Mouse (Mus musculus) kidney, embryonic 15.5 days (tissue): ENCODE results near the gene Foxr1. TPM values are rescaled to one million over a fixed set of nuclear protein-coding genes. Genes with fewer than 3 reads are reported as not detected.
A peak's percentile ranks its signal among the peaks of the same experiment; 100 is the strongest.

Source experiments
- ATAC-seq: fragments of 200-750 bp; cut with Nextera tagmentation; replicated peaks from 2 replicates; pipeline ENCODE4 v1.8.0; 2017; ENCODE audit warnings: moderate TSS enrichment; ENCODE audit not compliant: low FRiP score
- H3K27ac ChIP-seq: fragments of 300-500 bp; sonication (generic); 2 replicates; pipeline ENCODE4 v1.5.1; 2015; ENCODE audit warnings: mild to moderate bottlenecking, inconsistent platforms
- H3K27me3 ChIP-seq: fragments of 300-500 bp; sonication (generic); 2 replicates; pipeline ENCODE4 v1.6.1; 2015; ENCODE audit warnings: inconsistent platforms
- H3K36me3 ChIP-seq: fragments of 300-500 bp; sonication (generic); 2 replicates; pipeline ENCODE4 v1.6.1; 2015; ENCODE audit warnings: inconsistent platforms
- H3K4me1 ChIP-seq: fragments of 300-500 bp; sonication (generic); 2 replicates; pipeline ENCODE4 v1.6.1; 2015; ENCODE audit warnings: inconsistent platforms
- H3K4me2 ChIP-seq: fragments of 300-500 bp; sonication (generic); 2 replicates; pipeline ENCODE4 v1.6.1; 2015; ENCODE audit warnings: moderate library complexity, mild to moderate bottlenecking, inconsistent platforms
- H3K4me3 ChIP-seq: fragments of 300-500 bp; sonication (generic); replicated peaks from 2 replicates; pipeline ENCODE4 v1.5.1; 2015; ENCODE audit warnings: mild to moderate bottlenecking, inconsistent platforms
- H3K9ac ChIP-seq: fragments of 300-500 bp; sonication (generic); 2 replicates; pipeline ENCODE4 v1.6.1; 2015; ENCODE audit warnings: mild to moderate bottlenecking, inconsistent platforms
- H3K9me3 ChIP-seq: fragments of 300-500 bp; sonication (generic); replicated peaks from 2 replicates; pipeline ENCODE4 v1.6.1; 2016; ENCODE audit warnings: inconsistent platforms
- WGBS: fragments of 180-500 bp; shearing (Covaris S2); methylation state at CpG from one replicate; pipeline ENCODE4 v1.1.7; 2015; ENCODE audit warnings: mixed read lengths; 5-methylcytosine and 5-hydroxymethylcytosine counted together
- polyA plus RNA-seq: library from polyadenylated mRNA; unstranded; fragments of >200 nt; fragmentation: Nextera tagmentation; extraction: Ambion mirVana; gene quantifications from 2 replicates; pipeline ENCODE4 v1.2.1, GENCODE M21; 2015

The Foxr1 gene
- polyA plus RNA-seq, 1 experiment from 2014 or later: not detected

DNA sequence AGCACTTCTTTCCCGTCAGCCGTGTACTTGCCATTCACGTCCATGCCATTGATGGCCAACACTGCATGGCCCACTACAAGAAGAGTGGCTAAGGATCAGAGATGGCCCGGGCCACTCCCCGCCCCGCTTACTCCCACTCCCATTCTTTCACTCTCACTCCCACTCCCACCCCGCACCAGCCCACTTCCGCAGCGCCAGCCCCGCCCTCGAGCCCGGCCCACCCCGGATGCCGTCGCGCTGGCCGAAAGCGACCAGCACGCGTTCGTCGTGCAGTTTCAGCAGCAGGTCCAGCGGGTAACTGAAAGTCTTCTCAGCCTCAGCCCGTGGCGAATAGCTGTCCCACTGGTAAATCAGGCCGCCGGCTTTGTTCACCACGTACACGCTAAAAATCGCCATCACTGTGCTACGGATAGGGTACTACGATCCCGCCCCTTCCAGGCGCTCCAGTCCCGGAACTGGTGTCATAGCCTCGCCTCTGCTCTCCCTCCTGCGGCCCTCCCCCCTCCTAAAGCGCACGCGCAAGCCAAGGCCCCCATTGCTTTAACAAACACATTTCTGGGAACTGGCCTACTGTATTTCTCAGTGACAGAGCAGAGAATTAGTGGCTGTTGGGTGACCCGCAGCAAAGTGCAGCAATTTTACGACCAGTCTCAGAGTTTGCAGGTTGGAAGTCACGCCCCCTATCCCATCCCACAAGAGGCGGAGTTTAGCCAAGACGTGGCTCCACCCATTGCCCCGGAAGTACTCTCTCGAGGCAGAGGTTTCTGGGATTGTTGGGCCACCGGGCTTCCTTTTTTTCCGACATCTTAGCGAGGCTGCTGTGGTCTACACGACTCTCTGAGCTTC is 33.8 kb downstream of the Foxr1 start, which contains the start of the genes Rps25 and Trappc4:
Gene Rps25 (plus strand): TSS at position 234 of the 846 bp plus-strand sequence.
Gene Trappc4 (minus strand): TSS at position 695 of the 846 bp plus-strand sequence.
- peaks cover 15% of the 10 kb centered on the region for H3K4me1 ChIP-seq
- H3K4me3 ChIP-seq: peak within 1 kb of the TSS; percentile 86
- no peaks in the 10 kb centered on the region for H3K27me3 ChIP-seq
- H3K27ac ChIP-seq: peak within 1 kb of the TSS; percentile 99
- H3K9ac ChIP-seq: peak within 1 kb of the TSS; percentile 91
- H3K4me2 ChIP-seq: peak within 1 kb of the TSS; percentile 63
- WGBS: 1% methylated on average over 51 of the region's 51 CpGs
- H3K36me3 ChIP-seq: peaks cover 70% of the 10 kb centered on the region
- H3K9me3 ChIP-seq: no peaks in the 10 kb centered on the region
- ATAC-seq: peak; percentile 97

DNA sequence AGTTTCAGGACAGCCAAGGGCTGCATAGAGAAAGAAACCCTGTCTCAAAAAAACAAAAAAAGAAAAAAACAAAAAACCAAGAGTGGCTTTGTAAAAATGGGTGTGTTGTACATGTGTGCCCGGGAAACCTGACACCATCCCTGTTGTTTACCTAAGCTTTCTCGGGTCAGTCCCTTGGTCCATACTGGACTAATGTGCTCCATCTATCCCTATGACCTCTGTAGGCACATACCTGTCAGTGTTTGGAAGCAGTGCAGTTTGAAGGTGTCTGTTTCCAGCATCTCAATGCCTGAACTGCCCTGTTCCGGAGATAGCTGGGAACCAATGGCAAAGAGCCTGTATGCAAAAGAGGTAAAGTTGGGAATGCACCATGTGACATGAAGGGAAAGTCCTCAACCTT is 35.9 kb downstream of the Foxr1 start:
- H3K4me2 ChIP-seq: no peak overlapping the region
- H3K4me3 ChIP-seq: no peak overlapping the region
- H3K9ac ChIP-seq: no peak overlapping the region
- H3K9me3 ChIP-seq: no peaks in the 10 kb centered on the region
- no peaks in the 10 kb centered on the region for H3K27me3 ChIP-seq
- no peak for ATAC-seq
- WGBS: 58% methylated on average over 3 of the region's 3 CpGs
- peaks cover 70% of the 10 kb centered on the region for H3K36me3 ChIP-seq
- H3K27ac ChIP-seq: no peak overlapping the region
- H3K4me1 ChIP-seq: peaks cover 15% of the 10 kb centered on the region

GRCm38 (mm10) chr9:44401081-44401480 is 39.9 kb downstream of the Foxr1 start:
- no peak overlapping the region for H3K27ac ChIP-seq
- H3K4me3 ChIP-seq: no peak overlapping the region
- no peak for ATAC-seq
- WGBS: 61% methylated on average over 4 of the region's 4 CpGs
- no peaks in the 10 kb centered on the region for H3K9me3 ChIP-seq
- peaks cover 33% of the 10 kb centered on the region for H3K4me1 ChIP-seq
- H3K27me3 ChIP-seq: no peaks in the 10 kb centered on the region
- no peak overlapping the region for H3K4me2 ChIP-seq
- H3K9ac ChIP-seq: no peak overlapping the region
- H3K36me3 ChIP-seq: peaks cover 66% of the 10 kb centered on the region

DNA sequence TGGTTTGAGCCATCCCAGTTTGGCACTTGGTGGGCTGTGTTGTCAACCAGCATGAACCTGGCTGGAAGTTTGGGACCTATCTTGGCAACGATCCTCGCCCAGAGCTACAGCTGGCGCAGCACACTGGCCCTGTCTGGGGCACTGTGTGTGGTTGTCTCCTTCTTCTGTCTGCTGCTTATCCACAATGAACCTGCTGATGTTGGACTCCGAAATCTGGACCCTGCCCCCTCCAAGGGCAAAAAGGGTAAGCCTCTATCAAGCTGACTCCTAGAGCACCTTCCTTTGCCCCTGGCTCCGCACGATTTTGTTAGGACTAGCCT is 41.2 kb downstream of the Foxr1 start:
- no peak overlapping the region for H3K4me3 ChIP-seq
- H3K4me1 ChIP-seq: peaks cover 34% of the 10 kb centered on the region
- no peak overlapping the region for H3K9ac ChIP-seq
- no peaks in the 10 kb centered on the region for H3K27me3 ChIP-seq
- H3K9me3 ChIP-seq: no peaks in the 10 kb centered on the region
- 87% methylated on average over 6 of the region's 6 CpGs for WGBS
- H3K36me3 ChIP-seq: peaks cover 57% of the 10 kb centered on the region
- ATAC-seq: no peak
- H3K27ac ChIP-seq: no peak overlapping the region
- H3K4me2 ChIP-seq: peak overlapping the region; percentile 94

DNA sequence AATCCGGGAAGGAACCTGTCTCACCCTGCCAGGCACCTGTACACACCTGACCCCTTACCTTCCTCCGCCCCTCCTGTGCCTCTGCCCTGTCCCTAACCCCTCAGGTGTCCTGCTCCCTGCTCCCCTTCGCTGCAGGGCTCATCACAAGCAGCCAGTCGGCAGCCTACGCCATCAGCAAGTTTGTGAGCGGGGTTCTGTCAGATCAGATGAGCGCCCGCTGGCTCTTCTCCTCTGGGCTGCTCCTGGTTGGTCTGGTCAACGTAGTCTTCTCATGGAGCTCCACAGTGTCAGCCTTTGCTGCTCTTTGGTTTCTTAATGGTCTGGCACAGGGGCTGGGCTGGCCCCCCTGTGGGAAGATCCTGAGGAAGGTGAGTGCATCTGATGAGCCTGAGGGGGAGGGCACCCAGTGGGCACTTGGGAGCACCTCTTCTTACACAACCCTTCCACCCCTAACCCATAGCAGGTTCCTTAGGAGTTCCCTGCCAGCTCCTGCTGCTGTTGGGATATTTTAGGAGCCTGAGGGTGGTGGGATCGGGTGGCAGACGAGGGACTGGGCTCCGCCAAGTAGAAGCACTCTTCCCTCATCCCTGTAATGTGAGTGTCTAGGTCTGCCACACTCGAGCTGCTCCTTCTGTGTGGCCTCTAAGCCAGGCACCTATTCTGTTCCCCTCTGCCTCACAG is 41.7 kb downstream of the Foxr1 start:
- H3K36me3 ChIP-seq: peaks cover 52% of the 10 kb centered on the region
- no peaks in the 10 kb centered on the region for H3K9me3 ChIP-seq
- H3K27ac ChIP-seq: peak overlapping the region; percentile 93; the same call in 1 of the 2 replicates
- H3K9ac ChIP-seq: 0 out of 2 replicates have a peak overlapping the region, but pooled peaks have one; percentile 31
- H3K4me3 ChIP-seq: peak overlapping the region; percentile 70
- no peaks in the 10 kb centered on the region for H3K27me3 ChIP-seq
- WGBS: 77% methylated on average over 13 of the region's 13 CpGs
- peak overlapping the region; percentile 94 for H3K4me2 ChIP-seq
- peaks cover 34% of the 10 kb centered on the region for H3K4me1 ChIP-seq
- no peak for ATAC-seq

DNA sequence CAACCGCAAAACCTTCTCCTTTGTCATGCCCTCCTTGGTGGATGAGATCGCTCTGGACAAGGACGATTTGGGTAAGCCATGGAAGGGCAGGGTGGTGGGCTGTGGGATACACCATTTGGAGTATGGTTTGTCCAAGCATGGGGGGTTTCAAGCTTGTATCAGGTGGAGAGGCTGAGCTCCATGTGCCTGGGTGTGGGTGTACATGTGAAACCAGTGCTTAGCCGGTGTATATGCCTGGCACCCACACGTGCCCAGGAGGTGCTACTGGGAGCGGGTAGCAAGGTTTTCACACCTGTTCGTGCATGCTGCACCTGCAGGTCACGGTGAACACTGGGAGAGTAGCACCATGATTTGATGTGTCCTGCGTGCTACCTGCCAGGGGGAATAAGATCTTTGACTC is 42.4 kb downstream of the Foxr1 start:
- Histone ChIP-seq H3K36me3 (peaks cover 45% of the 10 kb centered on the region), H3K27me3 (no peaks in the 10 kb centered on the region), H3K4me2 (peak overlapping the region; percentile 94), H3K9ac (peak overlapping the region; percentile 24; the same call in 1 of the 2 replicates), H3K27ac (peak overlapping the region; percentile 93), H3K4me1 (peaks cover 34% of the 10 kb centered on the region), H3K4me3 (peak overlapping the region; percentile 70), H3K9me3 (no peaks in the 10 kb centered on the region)
- 71% methylated on average over 9 of the region's 9 CpGs for WGBS
- ATAC-seq: no peak

GRCm38 (mm10) chr9:44398087-44398486 is 42.8 kb downstream of the Foxr1 start:
- Histone ChIP-seq H3K9ac (peak overlapping the region; percentile 72; the same call in 1 of the 2 replicates), H3K4me3 (peak overlapping the region; percentile 70), H3K27me3 (no peaks in the 10 kb centered on the region), H3K27ac (peak overlapping the region; percentile 93), H3K9me3 (no peaks in the 10 kb centered on the region), H3K4me1 (peaks cover 34% of the 10 kb centered on the region), H3K4me2 (peak overlapping the region; percentile 94), H3K36me3 (peaks cover 40% of the 10 kb centered on the region)
- WGBS: 9% methylated on average over 4 of the region's 4 CpGs
- ATAC-seq: no peak; the same call in 1 of the 2 replicates

DNA sequence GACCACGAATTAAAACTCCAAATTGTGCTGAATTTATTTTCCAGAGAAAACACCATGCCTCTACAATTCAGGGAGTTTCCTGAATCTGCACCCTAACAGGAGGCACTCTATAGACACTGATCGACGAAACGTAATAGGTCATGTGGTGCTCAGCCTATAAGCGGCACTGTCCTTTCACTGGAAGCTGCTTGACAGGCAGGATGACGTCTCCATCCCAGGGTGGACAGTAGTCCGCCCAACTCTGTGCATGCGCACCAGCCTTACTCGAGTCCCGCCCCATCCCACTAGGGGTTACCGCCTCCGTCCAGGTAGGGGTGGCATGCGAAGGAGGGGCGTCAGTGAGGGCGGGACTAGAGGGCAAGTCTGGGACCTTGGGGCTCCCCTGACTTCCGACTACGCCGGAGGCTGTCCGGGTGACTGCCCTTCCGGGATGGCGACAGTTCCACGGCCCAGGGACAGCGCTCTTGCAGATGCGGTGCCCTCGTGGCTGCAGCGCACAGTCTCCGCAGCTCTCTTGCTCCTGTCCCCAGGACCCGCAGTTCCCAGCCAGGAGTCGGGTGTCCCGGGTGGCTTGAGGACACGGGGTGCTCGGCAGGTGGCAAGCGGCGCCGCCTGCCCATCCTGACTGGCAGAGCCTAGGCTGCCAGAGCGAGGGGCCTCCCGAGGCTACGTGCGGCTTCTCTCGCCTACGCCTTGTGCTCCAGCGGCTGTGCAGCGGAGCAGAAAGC is 44.1 kb downstream of the Foxr1 start, which contains the start of gene Slc37a4:
Gene Slc37a4 (plus strand): TSS at position 169 of the 728 bp plus-strand sequence.
- Histone ChIP-seq H3K4me3 (peak within 1 kb of the TSS; percentile 70), H3K9ac (peak within 1 kb of the TSS; percentile 72), H3K36me3 (peaks cover 37% of the 10 kb centered on the region), H3K27me3 (no peaks in the 10 kb centered on the region), H3K27ac (peak within 1 kb of the TSS; percentile 93), H3K9me3 (no peaks in the 10 kb centered on the region), H3K4me2 (peak within 1 kb of the TSS; percentile 94), H3K4me1 (peaks cover 34% of the 10 kb centered on the region)
- peak; percentile 98 for ATAC-seq
- under 1% methylated on average over 43 of the region's 43 CpGs for WGBS

DNA sequence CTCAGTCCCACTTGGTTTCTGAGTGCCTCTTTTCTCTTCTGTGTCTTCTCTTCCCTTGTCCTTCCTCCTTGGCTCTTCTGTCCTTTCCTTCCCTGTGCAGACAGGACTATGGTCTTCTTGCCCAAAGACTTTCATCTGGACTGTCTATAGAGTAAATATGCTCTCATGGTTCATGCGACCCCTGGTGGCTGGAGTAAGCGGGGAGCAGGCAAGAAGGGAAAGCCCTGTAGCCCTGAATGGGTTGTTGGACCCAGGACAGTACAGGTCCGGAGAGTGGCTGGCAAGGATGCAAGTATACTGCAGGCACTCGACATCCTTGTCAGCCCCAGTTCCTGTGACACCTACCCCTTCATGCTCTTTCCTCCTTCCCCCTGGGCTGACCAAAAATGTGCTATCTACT is 49.5 kb downstream of the Foxr1 start:
- ATAC-seq: 0 out of 2 replicates have a peak, but pooled peaks have one; percentile 5
- Histone ChIP-seq H3K4me3 (no peak overlapping the region), H3K9me3 (no peaks in the 10 kb centered on the region), H3K9ac (no peak overlapping the region), H3K27me3 (no peaks in the 10 kb centered on the region), H3K4me2 (no peak overlapping the region), H3K4me1 (peaks cover 6% of the 10 kb centered on the region; the same call in 1 of the 2 replicates), H3K27ac (no peak overlapping the region), H3K36me3 (peaks cover 63% of the 10 kb centered on the region)
- 39% methylated on average over 4 of the region's 4 CpGs for WGBS

- no peak overlapping the region for H3K4me3 ChIP-seq
- no peaks in the 10 kb centered on the region for H3K27me3 ChIP-seq
- ATAC-seq: no peak
- H3K4me1 ChIP-seq: no peaks in the 10 kb centered on the region
- H3K4me2 ChIP-seq: no peak overlapping the region
- H3K36me3 ChIP-seq: peaks cover 85% of the 10 kb centered on the region
- no peak overlapping the region for H3K27ac ChIP-seq
- 59% methylated on average over 8 of the region's 8 CpGs for WGBS
- H3K9ac ChIP-seq: no peak overlapping the region
- H3K9me3 ChIP-seq: no peaks in the 10 kb centered on the region
Measured at GRCm38 (mm10) chr9:44389273-44389672, 51.7 kb downstream of the Foxr1 start.

GRCm38 (mm10) chr9:44387221-44387620 is 53.7 kb downstream of the Foxr1 start:
- H3K27ac ChIP-seq: no peak overlapping the region
- no peak for ATAC-seq
- H3K27me3 ChIP-seq: no peaks in the 10 kb centered on the region
- no peak overlapping the region for H3K4me2 ChIP-seq
- no peak overlapping the region for H3K9ac ChIP-seq
- H3K4me3 ChIP-seq: no peak overlapping the region
- peaks cover 98% of the 10 kb centered on the region for H3K36me3 ChIP-seq
- no peaks in the 10 kb centered on the region for H3K4me1 ChIP-seq
- 87% methylated on average over 3 of the region's 3 CpGs for WGBS
- H3K9me3 ChIP-seq: no peaks in the 10 kb centered on the region
